Mouse (Mus musculus) G1E (cell line): ENCODE data around the gene Hoxa9.

ENCODE experiments used
- CTCF ChIP-seq: IDR thresholded peaks from 2 replicates; pipeline ENCODE4 v1.5.1; 2012; ENCODE audit warnings: low read depth, low read length, inconsistent platforms, mixed read lengths
- GATA1 ChIP-seq: IDR thresholded peaks from 2 replicates; pipeline ENCODE4 v1.6.1; 2012; ENCODE audit warnings: borderline replicate concordance, low read length, inconsistent platforms, mixed read lengths
- GATA2 ChIP-seq: IDR thresholded peaks from 2 replicates; pipeline ENCODE4 v1.6.1; 2012; ENCODE audit warnings: low read depth, low read length, inconsistent platforms, borderline replicate concordance
- POLR2AphosphoS5 ChIP-seq: IDR thresholded peaks from 2 replicates; pipeline ENCODE4 v1.6.1; 2012; ENCODE audit warnings: low read depth, low read length, inconsistent platforms; ENCODE audit not compliant: insufficient replicate concordance
- TAL1 ChIP-seq: conservative IDR thresholded peaks from 2 replicates; pipeline ENCODE4 v1.6.1; 2012; ENCODE audit warnings: low read depth, low read length, inconsistent platforms, mixed read lengths

DNA sequence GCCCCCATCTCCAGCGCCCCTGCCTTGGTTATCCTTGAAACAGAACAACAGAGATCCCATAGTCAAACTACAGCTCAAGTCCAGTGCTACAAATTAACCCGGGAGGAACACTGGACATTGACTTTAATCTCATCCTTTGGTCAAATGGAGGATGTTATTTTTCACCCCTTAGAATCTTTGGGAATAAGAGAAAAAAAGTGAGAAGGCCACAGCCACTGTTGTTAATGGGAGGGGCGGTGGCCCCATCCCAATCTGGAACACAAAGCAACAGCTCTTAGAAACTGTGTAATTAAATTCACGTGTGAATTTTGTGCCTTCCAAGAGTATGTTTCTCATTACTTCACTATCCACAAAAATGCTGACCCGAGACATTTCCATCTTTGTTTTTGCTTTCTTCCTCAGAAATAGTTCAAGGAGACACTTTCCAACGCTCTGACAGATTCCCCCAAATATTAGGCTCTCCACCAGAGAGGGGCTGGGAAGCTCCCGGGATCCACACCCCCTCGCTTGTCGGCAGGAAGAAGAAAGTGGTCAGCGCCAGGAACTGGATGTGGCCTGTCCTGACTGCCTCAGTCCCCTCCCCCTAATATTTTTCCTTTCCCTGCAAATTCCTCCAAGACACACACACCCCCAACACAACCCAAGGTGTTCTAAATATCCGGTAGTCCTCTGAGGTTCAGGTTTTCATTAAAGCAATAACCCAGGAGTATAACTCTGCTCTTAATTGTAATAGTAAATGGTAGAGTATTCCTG lies 3.2 kb downstream of the Hoxa9 start:
- TF ChIP-seq CTCF (no peak), GATA1 (no peak), POLR2AphosphoS5 (no peak), GATA2 (no peak), TAL1 (no peak)
